9 mouse cellular contexts compared by ENCODE assay signal in the genomic region with DNA sequence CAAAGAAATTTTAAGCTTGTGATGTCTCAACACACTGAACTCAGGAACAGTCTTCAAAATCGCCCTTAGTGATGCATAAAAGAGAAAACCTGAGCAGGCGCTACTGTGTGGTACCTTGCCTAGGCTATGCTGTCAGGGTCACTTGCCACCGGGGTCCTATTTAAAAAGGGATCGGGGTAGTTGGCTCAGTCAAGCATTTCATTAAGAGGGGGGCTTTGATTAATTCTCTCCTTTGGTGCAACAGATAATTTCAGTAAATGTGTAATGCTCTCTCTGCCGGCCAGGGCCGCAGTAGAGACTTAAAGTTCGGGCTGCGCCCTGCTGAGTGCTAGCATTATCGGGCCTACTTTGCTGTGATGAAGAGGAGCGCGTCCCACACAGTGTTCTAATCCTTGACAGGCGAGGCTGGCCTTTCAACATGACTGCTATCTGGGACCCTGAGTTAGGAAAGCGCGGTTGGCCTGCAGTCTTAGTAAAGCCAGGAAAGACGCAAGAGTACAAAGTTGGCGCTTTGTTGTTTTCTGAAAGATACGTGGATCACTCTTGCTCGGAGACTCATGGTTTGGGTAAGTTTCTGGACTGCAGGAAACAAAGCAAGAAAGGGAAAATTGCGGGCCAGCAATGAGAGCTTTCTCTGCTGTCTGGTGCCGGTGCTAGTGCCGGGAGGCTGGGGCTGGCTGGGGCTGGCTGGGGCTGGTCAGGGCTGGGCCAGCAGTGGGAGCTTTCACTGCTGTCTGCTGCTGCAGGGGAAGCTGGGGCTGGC.
A peak's percentile ranks its signal among the peaks of the same experiment; 100 is the strongest.
DNase-seq lines count a peak whose midpoint lies in the region; ATAC-seq and TF ChIP-seq lines count a peak whose summit lies in the region.
"Had no signal": no experiment of that assay in that cellular context is flagged by ENCODE, and none has a peak within 500 bp of the region (broad histone marks: within the 10 kb centered on the region; RNA-seq: fewer than 3 reads in every experiment).

No protein-coding gene starts in this region.

- H3K27ac ChIP-seq in forebrain, embryonic 12.5 days = peak overlapping the region; percentile 57
- H3K27ac ChIP-seq in hindbrain, postnatal 0 days = peak overlapping the region; percentile 67
- no peak overlapping the region for H3K27ac ChIP-seq in midbrain, embryonic 15.5 days
- H3K27ac ChIP-seq in thymus, adult 2 months (ENCODE audit: control insufficient read depth, insufficient read depth, low read length) = no peak overlapping the region

- intact Hi-C loops in left cerebral cortex, postnatal 4 days (cut with DNase I) = no loop called here
- intact Hi-C loops in left cerebral cortex, postnatal 36 days (cut with DNase I) = no loop called here

- peaks cover 60% of the 10 kb centered on the region for H3K27me3 ChIP-seq in forebrain, embryonic 12.5 days
- peaks cover 3% of the 10 kb centered on the region; the same call in 1 of the 2 replicates for H3K27me3 ChIP-seq in hindbrain, postnatal 0 days (ENCODE audit: insufficient read depth, low read length)
- H3K27me3 ChIP-seq in midbrain, embryonic 15.5 days (replicated peaks) = peaks cover 43% of the 10 kb centered on the region
- H3K27me3 ChIP-seq in thymus, adult 2 months (ENCODE audit: control insufficient read depth, insufficient read depth, low read length) = no peaks in the 10 kb centered on the region

- WGBS in forebrain, embryonic 12.5 days = 12% methylated on average over 21 of the region's 21 CpGs
- WGBS in hindbrain, postnatal 0 days = 22% methylated on average over 21 of the region's 21 CpGs
- 14% methylated on average over 21 of the region's 21 CpGs for WGBS in midbrain, embryonic 15.5 days
- 90% methylated on average over 21 of the region's 21 CpGs for WGBS in thymus, adult 2 months

- peak; percentile 68 for ATAC-seq in forebrain, embryonic 12.5 days (ENCODE audit: low FRiP score)
- peak; percentile 79 for ATAC-seq in hindbrain, postnatal 0 days
- ATAC-seq in midbrain, embryonic 15.5 days (replicated peaks) = 0 out of 2 replicates have a peak, but pooled peaks have one; percentile 50

- peak; percentile 53 for DNase-seq in left cerebral cortex, postnatal 4 days
- DNase-seq in left cerebral cortex, postnatal 36 days (ENCODE audit: low spot score in 2 of 2) = no peak
- peak; percentile 25 for DNase-seq in hindbrain, postnatal 0 days (ENCODE audit: low spot score)
- no peak for DNase-seq in thymus, adult 2 months
- no peak for DNase-seq in spleen, postnatal 4 days (ENCODE audit: low spot score in 2 of 2)
- DNase-seq in adrenal gland, adult (ENCODE audit: inconsistent age in 2 of 2, low spot score in 1 of 2) = no peak
- DNase-seq: right cerebral cortex, postnatal 25 days had no signal

- peak overlapping the region; percentile 8; the same call in 1 of the 2 replicates for H3K4me3 ChIP-seq in forebrain, embryonic 12.5 days (replicated peaks)
- peak overlapping the region; percentile 18 for H3K4me3 ChIP-seq in hindbrain, postnatal 0 days (ENCODE audit: low read length)
- H3K4me3 ChIP-seq in midbrain, embryonic 15.5 days = no peak overlapping the region
- no peak overlapping the region for H3K4me3 ChIP-seq in thymus, adult 2 months (ENCODE audit: control insufficient read depth, insufficient read depth, low read length)

- peaks cover 20% of the 10 kb centered on the region for H3K4me1 ChIP-seq in forebrain, embryonic 12.5 days
- no peaks in the 10 kb centered on the region for H3K4me1 ChIP-seq in hindbrain, postnatal 0 days (ENCODE audit: insufficient read depth, low read length)
- H3K4me1 ChIP-seq in midbrain, embryonic 15.5 days = peaks cover 9% of the 10 kb centered on the region; the same call in 1 of the 2 replicates
- no peaks in the 10 kb centered on the region for H3K4me1 ChIP-seq in thymus, adult 2 months (replicated peaks; ENCODE audit: control insufficient read depth, insufficient read depth, low read length)

- no peaks in the 10 kb centered on the region for H3K9me3 ChIP-seq in forebrain, embryonic 12.5 days
- H3K9me3 ChIP-seq in hindbrain, postnatal 0 days (ENCODE audit: low read length) = no peaks in the 10 kb centered on the region
- H3K9me3 ChIP-seq in midbrain, embryonic 15.5 days = no peaks in the 10 kb centered on the region

- TF ChIP-seq CTCF in hindbrain, postnatal 0 days (IDR thresholded peaks at IDR 0.05; ENCODE audit: low read depth) = 0 out of 2 replicates have a peak, but pooled peaks have one; percentile 2
- TF ChIP-seq CTCF in thymus, adult 2 months (IDR thresholded peaks at IDR 0.05; ENCODE audit: borderline replicate concordance, control insufficient read depth, extremely low read depth, insufficient read depth, low read length, poor library complexity) = no peak

- H3K36me3 ChIP-seq in forebrain, embryonic 12.5 days (replicated peaks) = no peaks in the 10 kb centered on the region
- no peaks in the 10 kb centered on the region for H3K36me3 ChIP-seq in hindbrain, postnatal 0 days (ENCODE audit: insufficient read depth, low read length)
- no peaks in the 10 kb centered on the region for H3K36me3 ChIP-seq in midbrain, embryonic 15.5 days (replicated peaks)
- no peaks in the 10 kb centered on the region for H3K36me3 ChIP-seq in thymus, adult 2 months (ENCODE audit: control insufficient read depth, insufficient read depth, low read length)

- TF ChIP-seq POLR2A in thymus, adult 2 months (IDR thresholded peaks at IDR 0.05; ENCODE audit: control insufficient read depth, extremely low read depth, insufficient read depth, low read length, poor library complexity) = no peak

- H3K4me2 ChIP-seq in forebrain, embryonic 12.5 days = peak overlapping the region; percentile 38
- peak overlapping the region; percentile 43 for H3K4me2 ChIP-seq in hindbrain, postnatal 0 days (ENCODE audit: low read depth, low read length)
- 0 out of 2 replicates have a peak overlapping the region, but pooled peaks have one; percentile 6 for H3K4me2 ChIP-seq in midbrain, embryonic 15.5 days

- peak overlapping the region; percentile 46; the same call in 1 of the 2 replicates for H3K9ac ChIP-seq in forebrain, embryonic 12.5 days
- peak overlapping the region; percentile 33; the same call in 1 of the 2 replicates for H3K9ac ChIP-seq in hindbrain, postnatal 0 days (replicated peaks; ENCODE audit: low read length)
- H3K9ac ChIP-seq in midbrain, embryonic 15.5 days = no peak overlapping the region

Comparison
In these comparisons a context has a peak if more than half of its experiments do, and no peak if none do; other contexts are left out.
1. DNase-seq: peak in left cerebral cortex, postnatal 4 days (single experiment) and hindbrain, postnatal 0 days (single experiment); none in left cerebral cortex, postnatal 36 days (0 of 2), thymus, adult 2 months (single experiment), spleen, postnatal 4 days (0 of 2) and adrenal gland, adult (0 of 2).
2. H3K27ac ChIP-seq: peak in forebrain, embryonic 12.5 days (single experiment) and hindbrain, postnatal 0 days (single experiment); none in midbrain, embryonic 15.5 days (single experiment) and thymus, adult 2 months (single experiment).
3. H3K4me3 ChIP-seq: peak in forebrain, embryonic 12.5 days (single experiment) and hindbrain, postnatal 0 days (single experiment); none in midbrain, embryonic 15.5 days (single experiment) and thymus, adult 2 months (single experiment).
4. Peak in every context shown above with its lines, with median percentiles within 50 percentile points of each other: ATAC-seq and H3K4me2 ChIP-seq.